In the genomic region with DNA sequence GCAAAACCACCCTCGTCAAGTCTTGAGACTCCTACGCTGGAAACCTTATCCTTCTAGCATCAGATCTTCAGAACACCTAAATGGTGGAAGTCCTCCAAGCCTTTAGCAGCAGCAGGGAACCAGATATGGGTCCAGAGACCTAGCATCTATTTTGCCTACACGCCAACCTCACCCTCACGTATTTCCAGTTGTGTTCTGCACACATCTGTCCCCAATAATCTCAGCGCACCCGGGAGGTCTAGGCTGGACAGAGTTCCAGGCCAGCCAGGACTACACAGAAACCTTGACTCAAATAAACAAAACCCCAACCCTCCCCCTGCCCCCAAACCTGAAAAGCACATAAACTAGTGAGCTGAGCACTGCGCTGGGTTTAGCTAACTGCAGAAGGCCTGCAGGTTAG, we compare ENCODE assay signal across 9 mouse cellular contexts. TPM values are rescaled to one million over a fixed set of nuclear protein-coding genes. Genes with fewer than 3 reads are reported as not detected.
DNase-seq lines count a peak whose midpoint lies in the region; ATAC-seq and TF ChIP-seq lines count a peak whose summit lies in the region.
"Had no signal": no experiment of that assay in that cellular context is flagged by ENCODE, and none has a peak within 500 bp of the region (broad histone marks: within the 10 kb centered on the region; RNA-seq: fewer than 3 reads in every experiment).

No protein-coding gene starts in this region.

- no peak for ATAC-seq in intestine, embryonic 16.5 days
- ATAC-seq in neural tube, embryonic 14.5 days (ENCODE audit: low read depth) = no peak

- peak overlapping the region; percentile 29; the same call in 1 of the 2 replicates for H3K4me3 ChIP-seq in layer of hippocampus, adult 2 months
- peak overlapping the region; percentile 96 for H3K4me3 ChIP-seq in forebrain, embryonic 10.5 days
- H3K4me3 ChIP-seq in intestine, embryonic 16.5 days (ENCODE audit: low read length) = peak overlapping the region; percentile 92
- H3K4me3 ChIP-seq in neural tube, embryonic 14.5 days (ENCODE audit: low read depth, low read length) = peak overlapping the region; percentile 91; the same call in 1 of the 2 replicates

- H3K27me3 ChIP-seq in forebrain, embryonic 10.5 days (ENCODE audit: poor library complexity, severe bottlenecking) = no peaks in the 10 kb centered on the region
- no peaks in the 10 kb centered on the region for H3K27me3 ChIP-seq in intestine, embryonic 16.5 days (replicated peaks; ENCODE audit: control insufficient read depth, insufficient read depth, low read length)
- H3K27me3 ChIP-seq in neural tube, embryonic 14.5 days (ENCODE audit: control insufficient read depth, insufficient read depth, low read length) = no peaks in the 10 kb centered on the region

- H3K27ac ChIP-seq in layer of hippocampus, adult 2 months = peak overlapping the region; percentile 99
- H3K27ac ChIP-seq in forebrain, embryonic 10.5 days = peak overlapping the region; percentile 100
- H3K27ac ChIP-seq in intestine, embryonic 16.5 days (ENCODE audit: low read length) = peak overlapping the region; percentile 88
- peak overlapping the region; percentile 87 for H3K27ac ChIP-seq in neural tube, embryonic 14.5 days (ENCODE audit: low read depth, low read length)

- no peak for DNase-seq in layer of hippocampus, adult 2 months (ENCODE audit: low spot score in 2 of 2)
- DNase-seq in layer of hippocampus, postnatal 10 days (ENCODE audit: low spot score in 2 of 2) = no peak
- no peak for DNase-seq in forebrain, embryonic 10.5 days (ENCODE audit: extremely low spot score, low spot score)
- DNase-seq in right cerebral cortex, postnatal 14 days = no peak
- no peak for DNase-seq in urinary bladder, adult 18-20 months (ENCODE audit: low spot score in 2 of 2)
- no peak for DNase-seq in gastrocnemius, adult 8-10 months (ENCODE audit: low spot score in 2 of 2)

- peak overlapping the region; percentile 80 for H3K4me2 ChIP-seq in intestine, embryonic 16.5 days (ENCODE audit: low read depth, low read length)
- H3K4me2 ChIP-seq in neural tube, embryonic 14.5 days (ENCODE audit: low read depth, low read length) = peak overlapping the region; percentile 84

- peak overlapping the region; percentile 99 for H3K9ac ChIP-seq in intestine, embryonic 16.5 days (ENCODE audit: low read depth, low read length)
- H3K9ac ChIP-seq in neural tube, embryonic 14.5 days (replicated peaks; ENCODE audit: low read depth, low read length) = peak overlapping the region; percentile 41; the same call in 1 of the 2 replicates

- H3K36me3 ChIP-seq in forebrain, embryonic 10.5 days (replicated peaks) = peaks cover 5% of the 10 kb centered on the region; the same call in 1 of the 2 replicates
- no peaks in the 10 kb centered on the region for H3K36me3 ChIP-seq in intestine, embryonic 16.5 days (ENCODE audit: control insufficient read depth, insufficient read depth, low read length)
- no peaks in the 10 kb centered on the region for H3K36me3 ChIP-seq in neural tube, embryonic 14.5 days (ENCODE audit: control insufficient read depth, insufficient read depth, low read length)

- 2% methylated on average over 7 of the region's 7 CpGs for WGBS in forebrain, embryonic 10.5 days
- 18% methylated on average over 7 of the region's 7 CpGs for WGBS in intestine, embryonic 16.5 days
- 2% methylated on average over 7 of the region's 7 CpGs for WGBS in neural tube, embryonic 14.5 days

- peaks cover 10% of the 10 kb centered on the region for H3K9me3 ChIP-seq in forebrain, embryonic 10.5 days
- peaks cover 8% of the 10 kb centered on the region for H3K9me3 ChIP-seq in intestine, embryonic 16.5 days (ENCODE audit: control insufficient read depth, low read length)
- no peaks in the 10 kb centered on the region for H3K9me3 ChIP-seq in neural tube, embryonic 14.5 days (ENCODE audit: control insufficient read depth, low read length)

- no peak for TF ChIP-seq CTCF in layer of hippocampus, adult 2 months (conservative IDR thresholded peaks at IDR 0.05)

- H3K4me1 ChIP-seq in forebrain, embryonic 10.5 days = peaks cover 59% of the 10 kb centered on the region
- H3K4me1 ChIP-seq in intestine, embryonic 16.5 days (ENCODE audit: control insufficient read depth, insufficient read depth, low read length) = peaks cover 20% of the 10 kb centered on the region
- peaks cover 33% of the 10 kb centered on the region for H3K4me1 ChIP-seq in neural tube, embryonic 14.5 days (ENCODE audit: control insufficient read depth, insufficient read depth, low read length)

RNA-seq across cellular contexts. Expression of gene Zcchc3, which starts 3.4 kb away (rescaled TPM):
- total RNA-seq in layer of hippocampus, adult 2 months (2021) = 10 to 100 TPM in 1 of 2 experiments, 1 to 10 TPM in 1; 9.9 to 10.1 TPM
- total RNA-seq in layer of hippocampus, postnatal 10 days (2021) = 10 to 100 TPM in 1 of 2 experiments, 1 to 10 TPM in 1; 9.9 to 12.1 TPM
- 46.5 and 50.0 TPM in 2 replicates for polyA plus RNA-seq in forebrain, embryonic 10.5 days (2016; fragmentation: Nextera tagmentation; extraction: Ambion mirVana)
- 20.7 and 21.2 TPM in 2 replicates for polyA plus RNA-seq in intestine, embryonic 16.5 days (2015; fragmentation: Nextera tagmentation; extraction: Ambion mirVana)
- polyA plus RNA-seq in neural tube, embryonic 14.5 days (2014; fragmentation: Nextera tagmentation; extraction: Ambion mirVana) = 14.5 and 18.0 TPM in 2 replicates
- total RNA-seq in gastrocnemius, adult 8-10 months (2022) = under 1 TPM; 0.46 to 0.88 (median 0.84) TPM

RNA-seq across cellular contexts. Expression of gene 6820408C15Rik, which starts 3.9 kb away (rescaled TPM):
- total RNA-seq in layer of hippocampus, adult 2 months (2021) = 1 to 10 TPM; 2.4 to 3.2 TPM
- 1 to 10 TPM; 3.5 to 4.3 TPM for total RNA-seq in layer of hippocampus, postnatal 10 days (2021)
- polyA plus RNA-seq in forebrain, embryonic 10.5 days (2016; fragmentation: Nextera tagmentation; extraction: Ambion mirVana) = 0.76 and 1.0 TPM in 2 replicates
- 0.54 and 0.79 TPM in 2 replicates for polyA plus RNA-seq in intestine, embryonic 16.5 days (2015; fragmentation: Nextera tagmentation; extraction: Ambion mirVana)
- polyA plus RNA-seq in neural tube, embryonic 14.5 days (2014; fragmentation: Nextera tagmentation; extraction: Ambion mirVana) = 0.87 and 0.99 TPM in 2 replicates
- not detected for total RNA-seq in gastrocnemius, adult 8-10 months (2022)
- total RNA-seq: neutrophil, adult 5-6 weeks had no signal

RNA-seq across cellular contexts. Expression of gene Sox12, which starts 13.6 kb away (rescaled TPM):
- 10 to 100 TPM; 16.5 to 19.5 TPM for total RNA-seq in layer of hippocampus, adult 2 months (2021)
- 10 to 100 TPM; 37.5 to 38.1 TPM for total RNA-seq in layer of hippocampus, postnatal 10 days (2021)
- 9.3 and 9.5 TPM in 2 replicates for polyA plus RNA-seq in forebrain, embryonic 10.5 days (2016; fragmentation: Nextera tagmentation; extraction: Ambion mirVana)
- 3.5 and 3.6 TPM in 2 replicates for polyA plus RNA-seq in intestine, embryonic 16.5 days (2015; fragmentation: Nextera tagmentation; extraction: Ambion mirVana)
- polyA plus RNA-seq in neural tube, embryonic 14.5 days (2014; fragmentation: Nextera tagmentation; extraction: Ambion mirVana) = 19.2 and 19.7 TPM in 2 replicates
- total RNA-seq in gastrocnemius, adult 8-10 months (2022) = under 1 TPM; 0.34 to 0.58 (median 0.49) TPM

RNA-seq across cellular contexts. Expression of gene Nrsn2, which starts 35.0 kb away (rescaled TPM):
- total RNA-seq in layer of hippocampus, adult 2 months (2021) = 10 to 100 TPM; 66.3 to 83.0 TPM
- 10 to 100 TPM; 35.3 to 35.4 TPM for total RNA-seq in layer of hippocampus, postnatal 10 days (2021)
- 1.1 and 2.4 TPM in 2 replicates for polyA plus RNA-seq in forebrain, embryonic 10.5 days (2016; fragmentation: Nextera tagmentation; extraction: Ambion mirVana)
- polyA plus RNA-seq in intestine, embryonic 16.5 days (2015; fragmentation: Nextera tagmentation; extraction: Ambion mirVana) = 2.5 and 2.7 TPM in 2 replicates
- 42.9 and 54.4 TPM in 2 replicates for polyA plus RNA-seq in neural tube, embryonic 14.5 days (2014; fragmentation: Nextera tagmentation; extraction: Ambion mirVana)
- under 1 TPM in 1 of 4 experiments, not detected in 3; 0.22 TPM for total RNA-seq in gastrocnemius, adult 8-10 months (2022)
- total RNA-seq: neutrophil, adult 5-6 weeks had no signal

RNA-seq across cellular contexts. Expression of gene Defb23, which starts 52.9 kb away (rescaled TPM):
- not detected for total RNA-seq in layer of hippocampus, adult 2 months (2021)
- not detected for total RNA-seq in layer of hippocampus, postnatal 10 days (2021)
- not detected in 2 replicates for polyA plus RNA-seq in forebrain, embryonic 10.5 days (2016; fragmentation: Nextera tagmentation; extraction: Ambion mirVana)
- not detected in 2 replicates for polyA plus RNA-seq in intestine, embryonic 16.5 days (2015; fragmentation: Nextera tagmentation; extraction: Ambion mirVana)
- polyA plus RNA-seq in neural tube, embryonic 14.5 days (2014; fragmentation: Nextera tagmentation; extraction: Ambion mirVana) = not detected in 2 replicates
- not detected for total RNA-seq in gastrocnemius, adult 8-10 months (2022)
- total RNA-seq: neutrophil, adult 5-6 weeks had no signal

Comparison
In these comparisons a context has a peak if more than half of its experiments do, and no peak if none do; other contexts are left out.
1. H3K4me3 ChIP-seq: peak in every context shown above with its lines; median percentile 96 in forebrain, embryonic 10.5 days; 92 in intestine, embryonic 16.5 days; 91 in neural tube, embryonic 14.5 days; 29 in layer of hippocampus, adult 2 months.
2. RNA of gene Zcchc3, which starts 3.4 kb away (total RNA-seq): 9.9 to 12.1 TPM in layer of hippocampus, postnatal 10 days and 9.9 to 10.1 TPM in layer of hippocampus, adult 2 months; 0.46 to 0.88 TPM in gastrocnemius, adult 8-10 months; every median in the first group is over 4 times any median in the second.
3. RNA of gene Sox12, which starts 13.6 kb away (total RNA-seq): 37.5 to 38.1 TPM in layer of hippocampus, postnatal 10 days and 16.5 to 19.5 TPM in layer of hippocampus, adult 2 months; 0.34 to 0.58 TPM in gastrocnemius, adult 8-10 months; every median in the first group is over 10 times any median in the second.
4. Peak in every context shown above with its lines, with median percentiles within 50 percentile points of each other: H3K27ac ChIP-seq.